Mouse (Mus musculus) hindbrain, embryonic 15.5 days (tissue): Measurements from ENCODE around the gene Ankrd1. TPM values are rescaled to one million over a fixed set of nuclear protein-coding genes. Genes with fewer than 3 reads are reported as not detected.

Experiments
- ATAC-seq: fragments of 200-750 bp; cut with Nextera tagmentation; 2 replicates; pipeline ENCODE4 v1.8.0; 2017; ENCODE audit warnings: low read depth, moderate number of reproducible peaks, moderate TSS enrichment; ENCODE audit not compliant: low FRiP score
- H3K27ac ChIP-seq: fragments of 300-500 bp; sonication (generic); replicated peaks from 2 replicates; pipeline ENCODE4 v1.5.1; 2015; ENCODE audit warnings: mild to moderate bottlenecking, inconsistent platforms
- H3K27me3 ChIP-seq: fragments of 300-500 bp; sonication (generic); 2 replicates; pipeline ENCODE4 v1.6.1; 2015; ENCODE audit warnings: control low read depth, inconsistent platforms
- H3K36me3 ChIP-seq: fragments of 300-500 bp; sonication (generic); 2 replicates; pipeline ENCODE4 v1.6.1; 2015; ENCODE audit warnings: control low read depth, inconsistent platforms
- H3K4me1 ChIP-seq: fragments of 300-500 bp; sonication (generic); replicated peaks from 2 replicates; pipeline ENCODE4 v1.6.1; 2015; ENCODE audit warnings: control low read depth, inconsistent platforms
- H3K4me2 ChIP-seq: fragments of 300-500 bp; sonication (generic); 2 replicates; pipeline ENCODE4 v1.6.1; 2015; ENCODE audit warnings: moderate library complexity, mild to moderate bottlenecking, inconsistent platforms
- H3K4me3 ChIP-seq: fragments of 300-500 bp; sonication (generic); 2 replicates; pipeline ENCODE4 v1.5.1; 2015; ENCODE audit warnings: mild to moderate bottlenecking, inconsistent platforms
- H3K9ac ChIP-seq: fragments of 300-500 bp; sonication (generic); 2 replicates; pipeline ENCODE4 v1.6.1; 2015; ENCODE audit warnings: inconsistent platforms
- H3K9me3 ChIP-seq: fragments of 300-500 bp; sonication (generic); 2 replicates; pipeline ENCODE4 v1.6.1; 2016; ENCODE audit warnings: control low read depth, inconsistent platforms
- WGBS: fragments of 180-500 bp; shearing (Covaris S2); methylation state at CpG from one replicate; pipeline ENCODE4 v1.1.7; 2015; 5-methylcytosine and 5-hydroxymethylcytosine counted together
- polyA plus RNA-seq: library from polyadenylated mRNA; unstranded; fragments of >200 nt; fragmentation: Nextera tagmentation; extraction: Ambion mirVana; gene quantifications from 2 replicates; pipeline ENCODE4 v1.2.1, GENCODE M21; 2015

Gene Ankrd1
- polyA plus RNA-seq, 1 experiment from 2014 or later = not detected

- H3K9ac ChIP-seq = no peak overlapping the region
- H3K36me3 ChIP-seq = no peaks in the 10 kb centered on the region
- H3K4me2 ChIP-seq = no peak overlapping the region
- no peaks in the 10 kb centered on the region for H3K9me3 ChIP-seq
- H3K27ac ChIP-seq = no peak overlapping the region
- WGBS = 36% methylated on average over 2 of the region's 2 CpGs
- no peaks in the 10 kb centered on the region for H3K27me3 ChIP-seq
- ATAC-seq = no peak
- H3K4me3 ChIP-seq = no peak overlapping the region
- no peaks in the 10 kb centered on the region for H3K4me1 ChIP-seq
These were observed 10.3 kb upstream of the Ankrd1 start for GRCm38 (mm10) chr19:36130181-36130580.

GRCm38 (mm10) chr19:36129643-36130042, 9.7 kb upstream of the Ankrd1 start:
- Histone ChIP-seq H3K4me2 (no peak overlapping the region), H3K27ac (no peak overlapping the region), H3K4me1 (no peaks in the 10 kb centered on the region), H3K9ac (no peak overlapping the region), H3K4me3 (no peak overlapping the region), H3K36me3 (no peaks in the 10 kb centered on the region), H3K27me3 (no peaks in the 10 kb centered on the region), H3K9me3 (no peaks in the 10 kb centered on the region)
- WGBS = 68% methylated on average over 12 of the region's 12 CpGs
- ATAC-seq = no peak

- Histone ChIP-seq H3K36me3 (no peaks in the 10 kb centered on the region), H3K9ac (no peak overlapping the region), H3K4me2 (no peak overlapping the region), H3K27ac (no peak overlapping the region), H3K4me1 (no peaks in the 10 kb centered on the region), H3K9me3 (no peaks in the 10 kb centered on the region), H3K27me3 (no peaks in the 10 kb centered on the region), H3K4me3 (no peak overlapping the region)
- WGBS = 62% methylated on average over 9 of the region's 9 CpGs
- ATAC-seq = no peak
These were observed 9.3 kb upstream of the Ankrd1 start for GRCm38 (mm10) chr19:36129213-36129612.

- Histone ChIP-seq H3K9ac (no peak overlapping the region), H3K4me2 (no peak overlapping the region), H3K27me3 (no peaks in the 10 kb centered on the region), H3K27ac (no peak overlapping the region), H3K36me3 (no peaks in the 10 kb centered on the region), H3K9me3 (no peaks in the 10 kb centered on the region), H3K4me3 (no peak overlapping the region), H3K4me1 (no peaks in the 10 kb centered on the region)
- 95% methylated on average over 3 of the region's 3 CpGs for WGBS
- no peak for ATAC-seq
These were observed 8.5 kb upstream of the Ankrd1 start for GRCm38 (mm10) chr19:36128440-36128839.

- WGBS = 79% methylated on average over 1 of the region's 1 CpGs
- Histone ChIP-seq H3K36me3 (no peaks in the 10 kb centered on the region), H3K27ac (no peak overlapping the region), H3K27me3 (no peaks in the 10 kb centered on the region), H3K4me2 (no peak overlapping the region), H3K9ac (no peak overlapping the region), H3K4me3 (no peak overlapping the region), H3K9me3 (no peaks in the 10 kb centered on the region), H3K4me1 (no peaks in the 10 kb centered on the region)
- no peak for ATAC-seq
These were observed 4.3 kb upstream of the Ankrd1 start for GRCm38 (mm10) chr19:36124203-36124602.

DNA sequence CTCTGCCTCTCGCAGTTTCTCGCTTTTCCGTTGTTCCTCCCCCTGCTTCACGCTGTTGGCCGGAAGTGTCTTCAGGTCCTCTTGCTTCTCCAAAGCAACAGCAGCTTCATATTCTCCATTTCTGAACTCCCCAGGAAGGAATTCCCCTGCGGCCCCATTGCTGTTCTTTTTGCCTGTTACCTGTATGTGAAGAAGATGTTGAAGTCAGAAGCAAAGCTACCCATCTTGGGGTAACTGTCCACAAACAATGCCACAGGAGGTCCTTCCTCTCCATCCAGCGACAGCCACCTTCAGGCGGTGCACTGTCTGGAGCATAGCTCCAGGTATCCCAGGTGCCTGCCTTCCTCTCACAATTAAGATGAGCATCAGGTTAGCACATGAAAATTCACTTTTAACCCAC, 680 bp downstream of the Ankrd1 start:
- WGBS = 92% methylated on average over 8 of the region's 8 CpGs
- no peak overlapping the region for H3K27ac ChIP-seq
- H3K4me2 ChIP-seq = no peak overlapping the region
- no peaks in the 10 kb centered on the region for H3K4me1 ChIP-seq
- no peaks in the 10 kb centered on the region for H3K9me3 ChIP-seq
- no peaks in the 10 kb centered on the region for H3K27me3 ChIP-seq
- no peak overlapping the region for H3K9ac ChIP-seq
- no peak overlapping the region for H3K4me3 ChIP-seq
- no peaks in the 10 kb centered on the region for H3K36me3 ChIP-seq
- ATAC-seq = no peak

DNA sequence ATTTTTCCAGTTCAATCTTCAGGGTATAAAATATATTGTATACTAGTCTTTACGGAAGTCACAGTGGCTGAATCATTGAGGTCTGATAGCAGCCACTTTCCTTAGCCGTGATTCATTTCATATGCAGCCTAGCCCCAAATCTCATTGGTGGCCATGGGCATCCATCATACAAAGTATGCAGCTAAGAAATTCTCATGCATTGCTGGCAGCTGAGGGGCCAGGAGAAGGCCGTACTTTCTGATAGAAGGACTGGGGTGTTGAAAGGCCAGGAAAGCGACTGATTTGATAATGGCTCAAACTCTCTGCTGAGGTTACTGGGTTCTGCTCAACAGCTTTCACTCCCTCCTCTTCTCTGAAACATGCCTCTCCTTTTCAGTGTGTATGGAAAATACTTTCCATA, 3.7 kb downstream of the Ankrd1 start:
- WGBS = 91% methylated on average over 4 of the region's 4 CpGs
- Histone ChIP-seq H3K9me3 (no peaks in the 10 kb centered on the region), H3K4me2 (no peak overlapping the region), H3K4me3 (no peak overlapping the region), H3K9ac (no peak overlapping the region), H3K27ac (no peak overlapping the region), H3K27me3 (no peaks in the 10 kb centered on the region), H3K36me3 (no peaks in the 10 kb centered on the region), H3K4me1 (peaks cover 5% of the 10 kb centered on the region)
- no peak for ATAC-seq

DNA sequence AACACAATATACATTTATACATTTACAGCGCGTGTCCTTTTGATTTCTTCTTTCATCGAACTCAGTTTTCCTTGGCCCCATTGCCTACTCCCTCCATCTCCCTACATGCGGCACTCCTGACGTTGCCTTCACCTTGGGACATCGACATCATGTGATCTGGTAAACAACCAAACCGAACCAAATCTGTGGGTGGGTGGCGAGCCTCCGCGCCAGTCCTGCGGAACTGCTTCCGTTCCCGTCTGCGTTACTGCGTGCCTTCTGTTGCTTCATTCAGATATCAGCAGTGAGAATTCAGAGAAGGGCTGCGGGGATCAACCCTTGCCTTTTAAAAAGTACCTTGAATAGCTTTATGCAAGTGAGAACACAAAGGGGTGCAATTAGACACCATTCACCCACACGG, 7.9 kb downstream of the Ankrd1 start:
- H3K9ac ChIP-seq = no peak overlapping the region
- WGBS = 31% methylated on average over 17 of the region's 17 CpGs
- no peaks in the 10 kb centered on the region for H3K36me3 ChIP-seq
- peaks cover 11% of the 10 kb centered on the region for H3K4me1 ChIP-seq
- H3K27me3 ChIP-seq = no peaks in the 10 kb centered on the region
- ATAC-seq = no peak
- peak overlapping the region; percentile 26 for H3K4me3 ChIP-seq
- H3K27ac ChIP-seq = no peak overlapping the region
- H3K9me3 ChIP-seq = no peaks in the 10 kb centered on the region
- H3K4me2 ChIP-seq = peak overlapping the region; percentile 55

GRCm38 (mm10) chr19:36111054-36111895, 8.6 kb downstream of the Ankrd1 start:
- 0 out of 2 replicates have a peak overlapping the region, but pooled peaks have one; percentile 4 for H3K9ac ChIP-seq

GRCm38 (mm10) chr19:36110465-36110864, 9.4 kb downstream of the Ankrd1 start:
- H3K4me1 ChIP-seq = peaks cover 11% of the 10 kb centered on the region
- ATAC-seq = peak; percentile 47; the same call in 1 of the 2 replicates

More at GRCm38 (mm10) chr19:36111054-36111895, 8.6 kb downstream of the Ankrd1 start:
- Histone ChIP-seq H3K4me3 (no peak overlapping the region), H3K4me1 (peaks cover 11% of the 10 kb centered on the region), H3K4me2 (peak overlapping the region; percentile 55), H3K27me3 (no peaks in the 10 kb centered on the region), H3K36me3 (no peaks in the 10 kb centered on the region), H3K9me3 (no peaks in the 10 kb centered on the region), H3K27ac (no peak overlapping the region)
- 23% methylated on average over 7 of the region's 7 CpGs for WGBS
- peak; percentile 63; the same call in 1 of the 2 replicates for ATAC-seq

GRCm38 (mm10) chr19:36109318-36109944, 10.5 kb downstream of the Ankrd1 start:
- Histone ChIP-seq H3K4me3 (peak overlapping the region; percentile 20), H3K36me3 (no peaks in the 10 kb centered on the region), H3K27ac (no peak overlapping the region), H3K4me1 (peaks cover 11% of the 10 kb centered on the region), H3K9me3 (no peaks in the 10 kb centered on the region), H3K27me3 (no peaks in the 10 kb centered on the region), H3K9ac (no peak overlapping the region), H3K4me2 (peak overlapping the region; percentile 47)
- WGBS = 48% methylated on average over 26 of the region's 26 CpGs
- ATAC-seq = peak; percentile 70

More at GRCm38 (mm10) chr19:36110465-36110864, 9.4 kb downstream of the Ankrd1 start:
- Histone ChIP-seq H3K4me2 (no peak overlapping the region), H3K9me3 (no peaks in the 10 kb centered on the region), H3K4me3 (no peak overlapping the region), H3K9ac (no peak overlapping the region), H3K27ac (no peak overlapping the region), H3K36me3 (no peaks in the 10 kb centered on the region), H3K27me3 (no peaks in the 10 kb centered on the region)
- WGBS = 25% methylated on average over 7 of the region's 7 CpGs

DNA sequence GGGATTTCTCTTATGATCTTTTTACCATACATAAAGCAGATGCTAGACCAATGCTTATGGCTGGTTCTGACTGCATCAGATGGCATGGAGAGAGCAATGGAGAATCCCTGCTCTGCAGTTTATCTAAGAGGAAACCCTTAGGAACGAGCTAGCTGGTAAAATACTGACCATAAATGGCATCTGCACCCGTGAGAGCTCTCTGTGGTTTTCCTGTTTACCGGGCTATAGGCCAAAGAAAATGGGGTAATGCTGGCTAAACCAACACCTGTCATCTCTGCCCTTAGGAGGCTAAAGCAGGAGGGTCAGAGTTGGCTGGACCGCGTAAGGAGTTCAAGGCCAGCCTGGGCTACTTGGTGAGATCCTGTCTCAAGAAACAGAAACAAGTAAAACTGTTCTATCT, 16.0 kb downstream of the Ankrd1 start:
- Histone ChIP-seq H3K27ac (no peak overlapping the region), H3K9ac (no peak overlapping the region), H3K36me3 (peaks cover 31% of the 10 kb centered on the region), H3K4me3 (no peak overlapping the region), H3K4me1 (no peaks in the 10 kb centered on the region), H3K9me3 (no peaks in the 10 kb centered on the region), H3K27me3 (no peaks in the 10 kb centered on the region), H3K4me2 (no peak overlapping the region)
- WGBS = 96% methylated on average over 5 of the region's 5 CpGs
- ATAC-seq = no peak
